Mouse (Mus musculus) limb, embryonic 15.5 days (tissue): ENCODE results near the gene Gm5737. TPM values are rescaled to one million over a fixed set of nuclear protein-coding genes. Genes with fewer than 3 reads are reported as not detected.

Experiments
- ATAC-seq: fragments of 200-750 bp; cut with Nextera tagmentation; 2 replicates; pipeline ENCODE4 v1.8.0; 2017; ENCODE audit warnings: low read depth, moderate TSS enrichment; ENCODE audit not compliant: insufficient number of reproducible peaks, low FRiP score, low TSS enrichment
- H3K27ac ChIP-seq: fragments of 300-500 bp; sonication (generic); 2 replicates; pipeline ENCODE4 v1.5.1; 2015; ENCODE audit warnings: moderate library complexity, mild to moderate bottlenecking, inconsistent platforms
- H3K27me3 ChIP-seq: fragments of 300-500 bp; sonication (generic); 2 replicates; pipeline ENCODE4 v1.6.1; 2015; ENCODE audit warnings: inconsistent platforms
- H3K36me3 ChIP-seq: fragments of 300-500 bp; sonication (generic); 2 replicates; pipeline ENCODE4 v1.6.1; 2015; ENCODE audit warnings: inconsistent platforms
- H3K4me1 ChIP-seq: fragments of 300-500 bp; sonication (generic); 2 replicates; pipeline ENCODE4 v1.6.1; 2015; ENCODE audit warnings: inconsistent platforms
- H3K4me2 ChIP-seq: fragments of 300-500 bp; sonication (generic); 2 replicates; pipeline ENCODE4 v1.6.1; 2015; ENCODE audit warnings: mild to moderate bottlenecking, inconsistent platforms
- H3K4me3 ChIP-seq: fragments of 300-500 bp; sonication (generic); 2 replicates; pipeline ENCODE4 v1.5.1; 2015; ENCODE audit warnings: mild to moderate bottlenecking, inconsistent platforms
- H3K9ac ChIP-seq: fragments of 300-500 bp; sonication (generic); 2 replicates; pipeline ENCODE4 v1.6.1; 2015; ENCODE audit warnings: inconsistent platforms
- H3K9me3 ChIP-seq: fragments of 300-500 bp; sonication (generic); 2 replicates; pipeline ENCODE4 v1.6.1; 2016; ENCODE audit warnings: inconsistent platforms
- WGBS: fragments of 180-500 bp; shearing (Covaris S2); methylation state at CpG from one replicate; pipeline ENCODE4 v1.1.7; 2015; 5-methylcytosine and 5-hydroxymethylcytosine counted together
- polyA plus RNA-seq: library from polyadenylated mRNA; unstranded; fragments of >200 nt; fragmentation: Nextera tagmentation; extraction: Ambion mirVana; gene quantifications from 2 replicates; pipeline ENCODE4 v1.2.1, GENCODE M21; 2015

Gene Gm5737
- polyA plus RNA-seq, 1 experiment from 2014 or later = not detected

DNA sequence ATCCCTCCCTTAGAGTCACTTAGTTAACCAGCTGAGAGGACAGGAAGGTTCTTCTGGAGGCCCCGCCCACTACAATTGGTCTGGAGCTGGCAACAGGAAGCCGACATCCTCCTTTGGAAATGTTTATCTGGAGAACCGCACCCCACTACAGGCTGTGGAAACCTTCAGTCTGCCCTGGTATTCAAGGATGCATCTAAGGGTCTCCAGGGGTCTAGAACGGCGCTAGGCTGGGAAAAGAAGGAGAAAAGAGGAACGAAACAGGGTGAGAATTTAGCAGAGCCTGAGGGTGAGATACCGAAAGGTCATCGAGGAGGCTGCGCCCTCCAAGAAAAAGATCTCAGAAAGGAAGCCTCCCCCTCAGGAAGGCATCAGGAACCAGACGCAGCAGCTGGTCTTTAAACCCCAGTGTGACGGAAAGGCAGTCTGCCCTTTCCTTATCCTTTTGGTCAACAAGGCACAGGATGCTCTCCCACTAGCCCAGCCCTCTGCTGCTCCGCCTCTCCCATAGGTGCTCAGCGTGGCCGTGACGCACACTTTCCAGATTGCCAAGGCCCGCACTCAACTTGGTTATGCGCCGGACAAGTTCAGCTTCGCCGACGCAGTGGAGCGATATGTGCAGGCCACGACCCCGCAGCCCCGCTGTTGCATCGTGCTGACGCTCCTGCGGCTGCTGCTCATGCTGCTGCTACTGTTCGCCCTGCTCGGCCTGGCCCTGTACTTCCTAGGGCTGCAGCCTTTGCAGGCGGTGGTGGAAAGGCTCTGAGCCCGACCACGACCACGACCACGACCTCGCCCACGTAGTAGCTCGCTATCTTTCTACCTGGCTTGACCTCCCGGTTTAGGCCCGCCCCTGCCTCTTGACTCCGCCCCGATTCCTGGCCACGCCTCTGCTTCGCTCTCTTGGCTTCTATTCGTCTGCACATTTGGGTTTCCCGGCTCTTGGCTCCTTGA lies 18.5 kb downstream of the Gm5737 start:
- peak overlapping the region; percentile 38; the same call in 1 of the 2 replicates for H3K27ac ChIP-seq

DNA sequence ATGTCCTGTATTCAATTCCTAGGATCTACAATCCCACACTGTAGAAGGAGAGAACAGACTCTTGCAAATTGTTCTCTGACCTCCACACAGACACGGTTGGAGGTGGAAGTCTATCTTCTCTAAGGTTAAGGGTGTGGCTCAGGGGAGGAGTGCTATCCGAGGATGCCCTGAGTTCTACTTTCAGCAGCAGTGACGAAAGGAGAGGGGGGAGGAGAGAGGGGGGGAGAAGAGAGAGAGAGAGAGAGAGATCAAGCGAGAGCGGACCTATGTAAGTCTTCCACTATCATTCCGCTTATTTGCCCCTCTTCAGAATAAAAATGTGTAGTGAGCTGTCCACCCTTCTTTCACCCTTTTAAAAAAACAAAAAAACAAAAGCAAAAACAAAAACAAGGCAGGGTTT lies 22.3 kb downstream of the Gm5737 start:
- ATAC-seq = no peak
- no peak overlapping the region for H3K9ac ChIP-seq
- 41% methylated on average over 6 of the region's 6 CpGs for WGBS
- H3K27me3 ChIP-seq = peaks cover 8% of the 10 kb centered on the region
- H3K27ac ChIP-seq = no peak overlapping the region
- peak overlapping the region; percentile 55 for H3K4me2 ChIP-seq
- peak overlapping the region; percentile 59 for H3K4me3 ChIP-seq
- H3K4me1 ChIP-seq = peaks cover 24% of the 10 kb centered on the region
- no peaks in the 10 kb centered on the region for H3K9me3 ChIP-seq
- no peaks in the 10 kb centered on the region for H3K36me3 ChIP-seq

More for the DNA sequence above, 18.5 kb downstream of the Gm5737 start:
- peak overlapping the region; percentile 50 for H3K9ac ChIP-seq
- 1% methylated on average over 46 of the region's 46 CpGs for WGBS
- H3K4me2 ChIP-seq = peak overlapping the region; percentile 93
- H3K27me3 ChIP-seq = peaks cover 12% of the 10 kb centered on the region
- H3K4me3 ChIP-seq = peak overlapping the region; percentile 57
- no peaks in the 10 kb centered on the region for H3K36me3 ChIP-seq
- H3K9me3 ChIP-seq = no peaks in the 10 kb centered on the region
- peaks cover 18% of the 10 kb centered on the region for H3K4me1 ChIP-seq
- no peak for ATAC-seq

DNA sequence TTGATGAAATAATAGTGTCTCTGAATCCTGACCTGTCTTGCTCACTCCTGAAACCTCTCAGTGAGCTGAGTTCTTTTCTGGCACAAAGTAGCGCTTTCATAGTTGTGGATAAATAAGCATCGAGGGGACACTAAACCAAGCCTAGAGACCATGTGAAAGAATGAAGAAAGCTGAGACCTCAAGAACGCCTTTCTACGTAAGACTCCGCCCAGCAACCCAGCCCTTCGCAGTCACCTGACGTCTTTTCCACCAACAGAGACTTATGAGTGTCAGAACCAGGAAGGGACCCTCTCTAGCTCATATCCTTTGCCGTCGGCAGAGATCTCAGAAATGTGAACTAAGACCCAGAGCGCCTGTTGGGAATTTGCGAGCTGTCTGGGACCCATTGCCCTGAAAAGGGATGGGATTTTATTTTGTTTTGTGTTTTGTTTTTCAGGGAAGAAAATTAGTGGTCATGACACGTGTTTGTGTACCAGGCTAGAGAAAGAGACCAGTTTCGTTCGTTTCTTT lies 22.8 kb downstream of the Gm5737 start:
- Histone ChIP-seq H3K36me3 (no peaks in the 10 kb centered on the region), H3K27ac (peak overlapping the region; percentile 79), H3K4me3 (peak overlapping the region; percentile 59), H3K4me2 (peak overlapping the region; percentile 55), H3K9me3 (no peaks in the 10 kb centered on the region), H3K4me1 (peaks cover 24% of the 10 kb centered on the region), H3K9ac (no peak overlapping the region), H3K27me3 (peaks cover 3% of the 10 kb centered on the region)
- ATAC-seq = peak; percentile 82
- WGBS = 7% methylated on average over 14 of the region's 14 CpGs

DNA sequence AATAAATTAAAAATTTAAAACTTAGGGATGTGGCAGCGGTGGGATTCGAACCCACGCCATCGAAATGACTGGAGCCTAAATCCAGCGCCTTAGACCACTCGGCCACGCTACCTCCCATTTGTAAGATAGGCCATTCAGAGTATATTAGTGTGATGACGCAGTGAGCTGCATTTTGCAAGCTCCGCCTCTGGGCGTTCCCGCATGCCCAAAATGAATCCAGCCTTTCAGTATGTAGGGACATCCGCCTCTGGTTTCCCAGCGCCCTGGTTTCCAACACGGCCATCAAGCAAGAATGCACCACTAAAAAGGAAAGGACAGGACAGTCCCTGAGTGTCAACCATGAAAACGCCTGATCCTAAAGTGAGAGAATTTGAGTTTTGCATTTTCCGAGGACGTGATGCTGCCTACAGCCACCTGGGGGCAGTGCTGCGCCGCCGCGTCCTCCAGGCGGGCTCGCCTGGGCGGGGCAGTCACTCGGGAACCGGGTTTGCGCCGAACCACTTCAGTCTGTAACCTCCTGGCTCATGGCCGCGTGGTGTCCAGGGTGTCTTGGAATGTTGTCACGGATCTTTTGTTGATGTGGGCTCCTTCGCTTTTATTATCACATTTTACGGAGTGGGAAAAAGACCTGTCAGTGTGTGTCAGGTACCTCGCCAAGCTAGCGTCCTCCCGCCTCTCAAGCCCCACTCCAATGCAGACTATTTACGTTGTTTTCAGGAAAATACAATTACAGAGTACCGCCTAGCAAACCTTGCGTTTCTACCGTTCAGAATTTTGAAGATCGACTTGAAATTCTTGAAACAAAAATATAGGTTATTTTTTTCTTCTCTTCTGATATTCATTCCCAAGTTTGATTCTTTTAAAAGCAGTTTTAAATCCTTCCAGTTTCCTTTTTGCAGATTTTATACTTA lies 23.5 kb downstream of the Gm5737 start:
- H3K27me3 ChIP-seq = no peaks in the 10 kb centered on the region
- H3K4me2 ChIP-seq = peak overlapping the region; percentile 55
- peak overlapping the region; percentile 86 for H3K27ac ChIP-seq
- H3K9me3 ChIP-seq = no peaks in the 10 kb centered on the region
- 0 out of 2 replicates have a peak overlapping the region, but pooled peaks have one; percentile 28 for H3K9ac ChIP-seq
- WGBS = under 1% methylated on average over 41 of the region's 41 CpGs
- H3K36me3 ChIP-seq = no peaks in the 10 kb centered on the region
- peaks cover 19% of the 10 kb centered on the region for H3K4me1 ChIP-seq
- H3K4me3 ChIP-seq = peak overlapping the region; percentile 59
- ATAC-seq = peak; percentile 88

DNA sequence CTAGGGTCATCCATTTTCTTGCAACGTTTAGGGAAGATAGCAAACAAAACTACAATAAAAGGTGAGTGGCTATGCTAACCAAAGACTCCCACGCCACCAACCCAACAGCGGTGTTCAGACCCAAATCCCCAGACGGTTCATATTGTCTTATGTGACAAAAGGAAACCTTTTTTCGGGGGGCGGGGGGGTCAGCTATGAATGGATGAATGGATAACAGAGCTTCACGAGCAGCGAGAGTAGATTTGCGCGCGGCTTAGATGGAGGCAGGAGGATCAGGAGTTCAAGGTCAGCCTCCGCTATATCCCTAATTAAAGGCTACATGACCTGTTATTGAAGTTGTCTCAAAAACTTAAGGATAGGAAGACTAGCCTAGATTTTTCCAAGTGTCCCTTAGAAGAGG lies 24.2 kb downstream of the Gm5737 start:
- Histone ChIP-seq H3K36me3 (no peaks in the 10 kb centered on the region), H3K4me1 (peaks cover 14% of the 10 kb centered on the region), H3K9ac (no peak overlapping the region), H3K9me3 (no peaks in the 10 kb centered on the region), H3K4me2 (peak overlapping the region; percentile 50), H3K27ac (peak overlapping the region; percentile 54; the same call in 1 of the 2 replicates), H3K27me3 (no peaks in the 10 kb centered on the region), H3K4me3 (peak overlapping the region; percentile 59)
- 6% methylated on average over 12 of the region's 12 CpGs for WGBS
- ATAC-seq = no peak

DNA sequence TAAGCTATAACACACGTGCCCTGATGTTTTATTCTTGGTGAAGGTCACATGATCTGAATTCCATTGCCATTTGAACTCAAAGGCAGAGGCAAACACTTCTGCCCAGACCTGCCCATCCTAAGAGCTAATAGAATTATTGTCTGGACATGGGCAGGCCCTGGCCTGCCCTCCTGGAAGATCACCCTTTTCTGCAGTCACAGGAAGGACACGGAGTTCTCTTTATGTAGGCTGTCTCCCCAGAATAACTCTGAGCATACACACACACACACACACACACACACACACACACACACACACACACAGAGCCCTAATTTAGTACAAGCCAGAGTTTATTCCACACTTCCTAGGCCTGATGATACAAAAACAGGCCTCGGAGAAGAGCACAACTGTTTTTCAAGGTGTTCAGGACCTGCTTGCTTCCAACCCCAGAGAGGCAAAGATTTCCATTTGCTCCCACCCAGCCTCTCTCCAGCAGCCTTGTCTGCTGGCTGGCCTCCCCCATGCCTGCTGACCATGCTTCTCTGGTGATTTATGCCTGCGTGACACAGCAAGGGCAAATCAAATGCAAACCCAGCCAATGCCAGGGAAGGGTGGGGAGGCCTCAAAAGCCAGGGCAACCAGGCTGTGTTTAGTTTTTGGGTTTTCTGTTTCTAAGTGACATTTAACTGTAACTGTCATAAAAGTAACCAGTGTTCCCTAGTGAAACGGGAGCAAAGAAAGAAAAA lies 26.4 kb downstream of the Gm5737 start:
- Histone ChIP-seq H3K9ac (no peak overlapping the region), H3K36me3 (no peaks in the 10 kb centered on the region), H3K4me1 (peaks cover 13% of the 10 kb centered on the region), H3K9me3 (no peaks in the 10 kb centered on the region), H3K27me3 (no peaks in the 10 kb centered on the region), H3K27ac (no peak overlapping the region), H3K4me3 (no peak overlapping the region), H3K4me2 (no peak overlapping the region)
- ATAC-seq = no peak
- WGBS = 56% methylated on average over 5 of the region's 5 CpGs

DNA sequence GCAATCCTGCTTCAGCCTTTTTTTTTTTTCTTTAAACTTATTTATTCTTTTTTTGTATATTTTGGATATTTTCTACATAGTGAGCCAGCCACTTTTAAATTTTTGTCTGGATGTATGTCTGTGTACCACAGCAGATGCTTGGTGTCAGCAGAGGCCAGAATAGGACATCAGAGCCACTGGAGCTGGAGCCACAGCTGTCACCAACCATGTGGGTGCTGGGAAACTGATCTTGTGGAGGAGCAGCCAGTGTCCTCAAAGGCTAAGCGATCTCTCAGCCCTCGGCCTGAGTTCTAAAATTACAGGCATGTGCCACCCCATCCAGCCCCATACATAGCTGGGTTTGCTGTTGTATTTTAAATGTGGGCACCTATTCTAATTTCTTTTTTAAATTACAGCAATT lies 27.6 kb downstream of the Gm5737 start:
- H3K9ac ChIP-seq = no peak overlapping the region
- no peak overlapping the region for H3K27ac ChIP-seq
- ATAC-seq = no peak
- no peak overlapping the region for H3K4me3 ChIP-seq
- H3K9me3 ChIP-seq = no peaks in the 10 kb centered on the region
- H3K4me1 ChIP-seq = peaks cover 19% of the 10 kb centered on the region
- H3K27me3 ChIP-seq = no peaks in the 10 kb centered on the region
- WGBS = 74% methylated on average over 2 of the region's 2 CpGs
- H3K36me3 ChIP-seq = no peaks in the 10 kb centered on the region
- no peak overlapping the region for H3K4me2 ChIP-seq

DNA sequence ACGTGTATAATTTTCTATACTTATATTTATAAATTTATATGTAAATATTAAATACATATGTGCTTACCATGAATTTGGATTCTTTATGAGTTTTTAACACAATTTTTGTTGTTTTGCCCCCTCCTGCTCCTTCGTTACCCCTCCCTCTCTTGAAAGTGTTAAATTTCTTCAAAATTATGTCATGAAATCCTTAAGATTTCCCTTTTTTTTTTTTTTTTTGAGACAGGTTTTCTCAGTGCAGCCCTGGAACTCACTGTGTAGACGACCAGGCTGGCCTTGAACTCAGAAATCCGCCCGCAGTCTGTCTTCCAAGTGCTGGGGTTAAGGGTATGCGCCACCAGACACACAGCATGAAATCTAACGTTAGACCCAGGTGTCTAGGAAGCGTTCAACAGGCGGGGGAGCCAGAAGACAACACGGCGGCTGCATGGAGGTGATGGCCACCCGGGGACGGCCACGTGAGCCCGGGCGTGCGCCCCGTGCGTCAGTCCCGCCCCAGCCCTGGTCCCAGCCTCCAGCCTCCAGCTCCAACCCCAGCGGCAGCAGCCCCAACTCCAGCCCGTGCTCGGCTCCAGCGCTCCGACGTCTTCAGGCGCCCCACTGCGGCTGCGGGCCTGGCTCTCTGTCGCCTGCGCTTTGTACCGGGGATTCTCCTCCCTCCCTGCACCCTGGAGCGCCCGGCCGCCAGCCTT lies 30.3 kb downstream of the Gm5737 start, which contains the start of gene Eef2k:
TSS of gene Eef2k (plus strand) at position 487 of the 692 bp plus-strand sequence.
- peak within 1 kb of the TSS; percentile 83 for H3K4me3 ChIP-seq
- peak within 1 kb of the TSS; percentile 74 for H3K4me2 ChIP-seq
- no peaks in the 10 kb centered on the region for H3K27me3 ChIP-seq
- ATAC-seq = peak; percentile 93
- H3K9ac ChIP-seq = peak within 1 kb of the TSS; percentile 86
- WGBS = 3% methylated on average over 35 of the region's 35 CpGs
- peak within 1 kb of the TSS; percentile 99 for H3K27ac ChIP-seq
- no peaks in the 10 kb centered on the region for H3K9me3 ChIP-seq
- H3K36me3 ChIP-seq = peaks cover 9% of the 10 kb centered on the region
- peaks cover 22% of the 10 kb centered on the region for H3K4me1 ChIP-seq

DNA sequence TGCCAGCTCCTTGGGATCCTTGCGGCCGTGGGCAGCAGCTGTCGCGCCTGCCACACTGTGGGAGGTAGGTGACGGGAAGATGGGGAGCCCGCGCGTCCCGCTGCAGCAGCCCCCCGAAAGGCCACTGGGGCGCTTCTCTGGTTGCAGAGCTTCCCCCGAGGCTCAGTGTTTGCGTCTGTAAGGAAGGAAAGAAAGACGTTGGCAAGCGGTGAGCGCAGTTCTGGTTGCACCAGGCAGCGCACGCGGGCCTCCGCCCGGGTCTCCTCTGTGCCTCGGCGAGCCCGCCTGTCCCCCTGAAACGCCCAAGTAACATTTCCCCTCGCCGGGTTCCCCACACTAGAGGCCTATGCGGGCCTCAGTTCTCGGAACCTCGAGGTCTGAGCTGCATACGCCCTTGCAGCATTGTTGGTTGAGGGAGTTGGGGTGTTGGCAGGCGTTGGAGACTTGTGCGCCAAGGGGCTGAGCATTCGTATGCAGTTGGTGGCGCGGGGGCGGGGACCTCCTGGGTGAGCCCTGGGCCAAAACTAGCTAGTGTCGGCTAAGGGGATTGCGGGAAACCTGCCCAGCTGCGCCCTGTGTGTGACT lies 31.0 kb downstream of the Gm5737 start:
- H3K9me3 ChIP-seq = no peaks in the 10 kb centered on the region
- peak overlapping the region; percentile 86 for H3K9ac ChIP-seq
- no peaks in the 10 kb centered on the region for H3K27me3 ChIP-seq
- peak overlapping the region; percentile 83 for H3K4me3 ChIP-seq
- WGBS = under 1% methylated on average over 40 of the region's 40 CpGs
- peaks cover 13% of the 10 kb centered on the region for H3K36me3 ChIP-seq
- peak overlapping the region; percentile 99 for H3K27ac ChIP-seq
- peak; percentile 77 for ATAC-seq
- peaks cover 22% of the 10 kb centered on the region for H3K4me1 ChIP-seq
- H3K4me2 ChIP-seq = peak overlapping the region; percentile 74

DNA sequence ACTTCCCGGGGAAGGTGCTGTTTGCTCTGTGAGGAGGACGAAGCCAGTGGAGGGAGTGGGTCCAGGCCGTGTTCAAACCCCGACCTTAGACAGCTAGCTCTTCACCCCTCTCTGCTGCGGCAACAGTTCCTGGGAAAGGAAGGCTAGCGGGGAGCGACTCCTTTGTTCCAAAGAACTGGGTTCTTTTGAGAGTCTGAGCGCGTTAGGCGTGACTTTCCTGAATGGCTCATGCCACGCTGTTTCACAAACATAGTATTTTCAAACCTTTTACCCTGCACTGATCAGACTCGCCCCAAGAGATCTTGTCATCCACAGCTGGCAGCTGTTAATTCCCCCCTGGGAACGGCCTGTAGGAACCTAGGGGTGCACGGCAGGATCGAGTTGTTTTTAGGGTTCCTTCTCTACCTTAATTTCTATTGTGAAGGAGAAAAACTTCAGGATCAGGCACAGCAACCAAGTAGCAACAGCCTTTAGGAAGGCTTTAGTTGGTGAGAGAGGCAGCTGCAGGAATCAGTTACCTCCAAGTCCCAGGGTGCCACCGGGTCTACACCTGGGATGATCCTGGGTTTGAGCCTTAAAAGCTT lies 31.8 kb downstream of the Gm5737 start:
- WGBS = 2% methylated on average over 16 of the region's 16 CpGs
- peak overlapping the region; percentile 74 for H3K4me2 ChIP-seq
- peak overlapping the region; percentile 86 for H3K9ac ChIP-seq
- H3K4me1 ChIP-seq = peaks cover 19% of the 10 kb centered on the region
- ATAC-seq = 0 out of 2 replicates have a peak, but pooled peaks have one; percentile 7
- peak overlapping the region; percentile 99 for H3K27ac ChIP-seq
- peak overlapping the region; percentile 83 for H3K4me3 ChIP-seq
- H3K27me3 ChIP-seq = no peaks in the 10 kb centered on the region
- no peaks in the 10 kb centered on the region for H3K9me3 ChIP-seq
- H3K36me3 ChIP-seq = peaks cover 13% of the 10 kb centered on the region
